Comparison of ENCODE assay signal across 9 mouse cellular contexts in genomic region chr6:88784691-88785173, GRCm38 (mm10). TPM values are rescaled to one million over a fixed set of nuclear protein-coding genes. Genes with fewer than 3 reads are reported as not detected.
DNase-seq lines count a peak whose midpoint lies in the region; ATAC-seq lines count a peak whose summit lies in the region.
"Had no signal": no experiment of that assay in that cellular context is flagged by ENCODE, and none has a peak within 500 bp of the region (broad histone marks: within the 10 kb centered on the region; RNA-seq: fewer than 3 reads in every experiment).

No protein-coding gene starts in this region.

- no peak overlapping the region for H3K4me3 ChIP-seq in forebrain, embryonic 10.5 days
- no peak overlapping the region for H3K4me3 ChIP-seq in forebrain, embryonic 11.5 days (ENCODE audit: low read depth, low read length)
- H3K4me3 ChIP-seq in forebrain, embryonic 16.5 days (replicated peaks; ENCODE audit: low read length) = no peak overlapping the region
- H3K4me3 ChIP-seq: megakaryocyte, embryonic 14.5 days had no signal

- H3K27me3 ChIP-seq in forebrain, embryonic 10.5 days (ENCODE audit: poor library complexity, severe bottlenecking) = no peaks in the 10 kb centered on the region
- H3K27me3 ChIP-seq in forebrain, embryonic 11.5 days (ENCODE audit: control insufficient read depth, insufficient read depth, low read length) = no peaks in the 10 kb centered on the region
- no peaks in the 10 kb centered on the region for H3K27me3 ChIP-seq in forebrain, embryonic 16.5 days (replicated peaks; ENCODE audit: control insufficient read depth, insufficient read depth, low read length)

- WGBS in forebrain, embryonic 10.5 days = 71% methylated on average over 7 of the region's 7 CpGs
- 66% methylated on average over 7 of the region's 7 CpGs for WGBS in forebrain, embryonic 11.5 days
- 60% methylated on average over 7 of the region's 7 CpGs for WGBS in forebrain, embryonic 16.5 days

- H3K9ac ChIP-seq in forebrain, embryonic 11.5 days (ENCODE audit: low read length) = no peak overlapping the region
- H3K9ac ChIP-seq in forebrain, embryonic 16.5 days (replicated peaks; ENCODE audit: low read depth, low read length) = no peak overlapping the region

- no peak for DNase-seq in forebrain, embryonic 10.5 days (ENCODE audit: extremely low spot score, low spot score)
- no peak for DNase-seq in forebrain, embryonic 11.5 days (ENCODE audit: low spot score)
- peak; percentile 23 for DNase-seq in adipocyte (ENCODE audit: low spot score)
- DNase-seq in heart, adult 11 months = peak; percentile 98
- DNase-seq in kidney, postnatal 14 days = peak; percentile 50
- DNase-seq in urinary bladder, postnatal 10 days (ENCODE audit: low spot score) = no peak

- H3K36me3 ChIP-seq in forebrain, embryonic 10.5 days (replicated peaks) = no peaks in the 10 kb centered on the region
- H3K36me3 ChIP-seq in forebrain, embryonic 11.5 days (ENCODE audit: control insufficient read depth, insufficient read depth, low read length) = no peaks in the 10 kb centered on the region
- H3K36me3 ChIP-seq in forebrain, embryonic 16.5 days (ENCODE audit: control insufficient read depth, insufficient read depth) = no peaks in the 10 kb centered on the region

- no peak for ATAC-seq in forebrain, embryonic 11.5 days (replicated peaks; ENCODE audit: low FRiP score)
- no peak for ATAC-seq in erythroid progenitor cell, adult 5-6 weeks (replicated peaks; ENCODE audit: low FRiP score, poor library complexity, severe bottlenecking)
- no peak for ATAC-seq in forebrain, embryonic 16.5 days

- no peaks in the 10 kb centered on the region for H3K9me3 ChIP-seq in forebrain, embryonic 10.5 days
- no peaks in the 10 kb centered on the region for H3K9me3 ChIP-seq in forebrain, embryonic 11.5 days (ENCODE audit: control insufficient read depth, low read length)
- no peaks in the 10 kb centered on the region for H3K9me3 ChIP-seq in forebrain, embryonic 16.5 days (ENCODE audit: control insufficient read depth, low read length)
- H3K9me3 ChIP-seq: megakaryocyte, embryonic 14.5 days had no signal

- H3K4me2 ChIP-seq in forebrain, embryonic 11.5 days (ENCODE audit: low read depth, low read length, severe bottlenecking) = no peak overlapping the region
- no peak overlapping the region for H3K4me2 ChIP-seq in forebrain, embryonic 16.5 days (ENCODE audit: low read length)

- H3K4me1 ChIP-seq in forebrain, embryonic 10.5 days = peaks cover 57% of the 10 kb centered on the region
- H3K4me1 ChIP-seq in forebrain, embryonic 11.5 days (replicated peaks; ENCODE audit: control insufficient read depth, insufficient read depth, low read length) = no peaks in the 10 kb centered on the region
- H3K4me1 ChIP-seq in forebrain, embryonic 16.5 days (replicated peaks; ENCODE audit: control insufficient read depth, insufficient read depth, low read length) = peaks cover 27% of the 10 kb centered on the region

- peak overlapping the region; percentile 40 for H3K27ac ChIP-seq in forebrain, embryonic 10.5 days
- no peak overlapping the region for H3K27ac ChIP-seq in forebrain, embryonic 11.5 days (ENCODE audit: low read depth, low read length)
- H3K27ac ChIP-seq in forebrain, embryonic 16.5 days (ENCODE audit: low read length) = no peak overlapping the region

RNA-seq across cellular contexts. Expression of gene Abtb1, which starts 57.1 kb away (rescaled TPM):
- 20.8 and 21.5 TPM in 2 replicates for polyA plus RNA-seq in forebrain, embryonic 10.5 days (2016; fragmentation: Nextera tagmentation; extraction: Ambion mirVana)
- polyA plus RNA-seq in forebrain, embryonic 11.5 days (2014; fragmentation: Nextera tagmentation; extraction: Ambion mirVana) = 14.4 and 15.3 TPM in 2 replicates
- total RNA-seq in erythroid progenitor cell, adult 5-6 weeks (2015; ENCODE audit: low replicate concordance) = 49.4 and 49.9 TPM in 2 replicates
- total RNA-seq in erythroid progenitor cell, adult 5-6 weeks (2017; ENCODE audit: low replicate concordance) = 112 and 178 TPM in 2 replicates
- polyA plus RNA-seq in forebrain, embryonic 16.5 days (2015; fragmentation: Nextera tagmentation; extraction: Ambion mirVana) = 44.7 and 47.0 TPM in 2 replicates

Comparison
In these comparisons a context has a peak if more than half of its experiments do, and no peak if none do; other contexts are left out.
1. DNase-seq: peak in adipocyte (single experiment), heart, adult 11 months (single experiment) and kidney, postnatal 14 days (single experiment); none in forebrain, embryonic 10.5 days (single experiment), forebrain, embryonic 11.5 days (single experiment) and urinary bladder, postnatal 10 days (single experiment).